Mouse (Mus musculus): ENCODE measurements at regions not wholly inside any gene's neighbourhood (a gene's known extent, or its start where the extent isn't known, plus 50 kb on each side); places are given as distances from the start of the nearest gene placed in this dataset.

DNA sequence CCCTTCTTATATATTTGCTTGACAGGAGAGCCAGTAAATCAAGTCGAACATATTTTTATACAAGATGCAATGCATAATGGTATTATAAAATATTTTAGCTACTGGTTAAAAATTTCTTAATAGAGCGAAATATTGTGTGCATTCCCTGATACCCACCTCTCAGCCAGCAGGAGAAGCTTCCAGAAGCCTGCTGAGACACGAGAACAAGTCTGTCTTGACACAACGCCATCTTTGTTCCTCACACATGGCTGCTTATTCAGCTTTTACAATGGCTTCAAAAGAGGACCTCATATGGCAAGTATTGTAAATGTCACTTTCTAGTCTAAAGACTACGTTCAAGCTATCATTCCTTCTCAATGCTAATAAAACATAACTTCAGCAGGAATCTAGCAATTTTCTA is 217.1 kb upstream of the Sptlc3 start:
- no peak for DNase-seq (ENCODE audit: low spot score)
- Histone ChIP-seq H3K36me3 (no peaks in the 10 kb centered on the region), H3K27ac (no peak overlapping the region), H3K9me3 (no peaks in the 10 kb centered on the region), H3K4me1 (no peaks in the 10 kb centered on the region), H3K4me3 (no peak overlapping the region), H3K27me3 (ENCODE audit: insufficient read depth, poor library complexity, severe bottlenecking) (no peaks in the 10 kb centered on the region)
- WGBS = 72% methylated on average over 5 of the region's 5 CpGs

DNA sequence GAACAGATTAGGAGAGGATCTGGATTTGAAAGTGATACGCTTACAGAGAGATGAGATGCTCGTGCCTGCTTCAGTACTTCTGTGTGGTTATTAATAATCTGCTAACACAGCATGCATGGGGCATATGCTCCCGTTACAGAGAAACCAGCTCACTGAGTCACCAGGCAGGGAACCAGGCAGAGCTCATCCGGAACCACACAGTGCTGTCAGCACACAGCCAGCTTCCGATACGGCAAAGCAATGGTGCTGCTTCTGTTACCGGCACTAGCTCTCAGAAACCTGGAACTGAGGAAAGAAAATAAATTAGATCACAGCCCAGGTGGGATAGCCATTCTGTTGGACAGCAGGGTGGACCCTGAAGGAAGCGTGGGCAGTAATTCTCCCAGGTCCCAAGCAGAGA is 216.1 kb upstream of the Sptlc3 start:
- Histone ChIP-seq H3K4me3 (no peak overlapping the region), H3K36me3 (no peaks in the 10 kb centered on the region), H3K27me3 (ENCODE audit: insufficient read depth, poor library complexity, severe bottlenecking) (no peaks in the 10 kb centered on the region), H3K27ac (no peak overlapping the region), H3K4me1 (no peaks in the 10 kb centered on the region), H3K9me3 (no peaks in the 10 kb centered on the region)
- 85% methylated on average over 8 of the region's 8 CpGs for WGBS
- DNase-seq (ENCODE audit: low spot score) = no peak

DNA sequence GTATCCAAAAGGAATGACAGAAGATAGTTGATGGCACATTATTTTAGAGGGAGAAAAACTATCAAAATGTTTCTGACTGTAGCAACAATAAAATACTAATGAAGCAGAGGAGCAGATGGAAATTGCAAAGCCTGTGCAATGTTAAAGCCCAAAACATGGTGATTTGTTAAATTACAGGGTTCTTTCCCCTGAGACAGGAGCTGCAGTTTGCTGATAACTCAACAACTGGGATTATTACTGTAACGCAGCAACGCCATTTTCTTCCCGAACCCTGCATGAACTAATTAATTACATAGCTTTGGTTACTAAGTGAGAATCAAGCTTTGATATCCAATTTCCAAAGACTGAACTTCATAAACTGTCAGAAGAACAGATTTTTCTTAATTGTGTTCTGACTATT is 212.7 kb upstream of the Sptlc3 start:
- Histone ChIP-seq H3K4me1 (no peaks in the 10 kb centered on the region), H3K27me3 (ENCODE audit: insufficient read depth, poor library complexity, severe bottlenecking) (no peaks in the 10 kb centered on the region), H3K27ac (no peak overlapping the region), H3K4me3 (no peak overlapping the region), H3K36me3 (no peaks in the 10 kb centered on the region), H3K9me3 (no peaks in the 10 kb centered on the region)
- 84% methylated on average over 3 of the region's 3 CpGs for WGBS
- no peak for DNase-seq (ENCODE audit: low spot score)

DNA sequence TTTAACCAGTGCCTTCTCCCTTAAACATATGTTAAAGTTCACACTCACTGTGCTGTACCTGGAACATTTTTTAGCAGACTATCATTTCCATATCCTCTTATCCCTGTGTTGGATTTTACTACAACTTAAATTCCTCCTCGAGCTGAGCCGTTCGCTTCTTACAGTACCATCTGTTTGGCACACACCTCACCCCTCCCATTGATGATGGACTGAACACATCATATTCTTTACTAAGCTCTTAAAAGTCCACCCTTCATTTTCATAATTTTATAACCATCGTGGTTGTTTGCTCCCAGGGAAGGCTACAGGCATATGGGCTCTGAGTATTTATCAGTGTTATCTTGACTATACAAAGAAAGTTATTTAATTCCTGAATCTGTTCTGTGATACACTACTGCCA is 209.4 kb upstream of the Sptlc3 start:
- Histone ChIP-seq H3K4me3 (no peak overlapping the region), H3K27me3 (ENCODE audit: insufficient read depth, poor library complexity, severe bottlenecking) (no peaks in the 10 kb centered on the region), H3K4me1 (no peaks in the 10 kb centered on the region), H3K27ac (no peak overlapping the region), H3K9me3 (no peaks in the 10 kb centered on the region), H3K36me3 (no peaks in the 10 kb centered on the region)
- no peak for DNase-seq (ENCODE audit: low spot score)
- 79% methylated on average over 4 of the region's 4 CpGs for WGBS

DNA sequence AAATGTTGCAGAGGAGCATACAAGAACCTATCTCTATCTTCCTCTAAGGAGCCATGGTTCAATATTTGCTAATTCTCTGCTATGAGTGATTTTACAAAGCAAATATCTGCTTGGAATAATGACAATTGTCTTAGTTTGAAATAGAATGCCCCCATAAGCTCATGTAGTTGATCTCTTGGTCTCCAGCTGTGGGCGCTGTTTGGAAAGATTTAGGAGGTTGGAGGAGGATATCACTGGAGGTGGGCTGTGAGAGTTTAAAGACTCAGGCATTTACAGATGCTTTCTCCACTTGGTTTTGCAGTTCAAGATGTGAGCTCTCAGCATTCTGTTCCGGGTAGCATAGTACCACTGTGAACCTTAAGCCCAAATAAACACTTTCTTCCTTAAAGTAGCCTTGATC is 207.3 kb upstream of the Sptlc3 start:
- H3K27me3 ChIP-seq (ENCODE audit: insufficient read depth, poor library complexity, severe bottlenecking) = no peaks in the 10 kb centered on the region
- no peak overlapping the region for H3K27ac ChIP-seq
- no peak overlapping the region for H3K4me3 ChIP-seq
- WGBS = 26% methylated on average over 2 of the region's 2 CpGs
- no peaks in the 10 kb centered on the region for H3K36me3 ChIP-seq
- H3K9me3 ChIP-seq = no peaks in the 10 kb centered on the region
- DNase-seq (ENCODE audit: low spot score) = no peak
- no peaks in the 10 kb centered on the region for H3K4me1 ChIP-seq

DNA sequence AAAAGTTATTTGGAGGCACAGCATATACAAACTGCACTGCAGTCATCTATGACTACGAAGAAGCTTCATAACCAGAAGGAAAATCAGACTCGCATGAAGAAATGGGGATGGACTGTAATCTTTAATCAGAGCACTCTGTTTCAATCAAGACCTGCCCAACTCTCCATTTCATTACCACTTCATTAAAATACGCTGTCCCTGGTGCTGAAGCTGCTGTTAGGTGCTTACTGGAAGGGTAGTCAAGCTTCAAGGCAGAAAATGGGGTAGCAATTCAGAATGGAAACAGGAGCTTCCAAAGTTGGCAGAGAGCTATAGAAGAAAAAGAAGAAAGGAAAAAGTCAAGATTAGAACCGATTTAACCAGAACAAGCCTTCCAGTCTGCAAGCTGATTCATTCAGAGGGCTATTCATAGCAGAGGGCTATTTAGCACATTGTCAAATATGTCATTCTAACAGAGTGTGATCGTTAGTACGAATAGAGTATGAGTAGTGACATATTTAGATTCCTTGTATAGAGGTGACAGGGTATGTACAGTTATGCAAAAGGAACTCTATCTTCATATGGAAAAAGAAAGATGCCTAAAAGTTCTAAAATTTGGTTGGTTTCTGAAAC is 195.1 kb upstream of the Sptlc3 start:
- DNase-seq (ENCODE audit: low spot score) = no peak

DNA sequence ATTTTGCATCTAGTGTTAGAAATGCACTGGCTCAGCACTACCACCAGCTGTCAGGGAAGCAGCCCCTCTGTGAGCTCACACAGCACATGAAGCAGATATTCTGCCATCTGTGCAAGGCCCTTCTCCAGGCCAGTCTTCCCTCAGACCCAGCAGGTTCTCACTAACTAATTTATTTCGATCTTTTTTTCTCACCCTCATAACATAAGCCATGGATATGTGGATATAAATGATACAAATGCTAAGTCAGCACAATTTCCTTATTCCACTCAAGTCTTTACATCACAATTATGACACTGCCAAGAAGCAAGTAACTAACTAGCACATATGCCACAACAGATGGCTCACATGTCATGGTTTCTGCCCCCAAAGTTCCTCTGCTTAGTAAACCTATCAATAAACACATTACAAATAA is 182.3 kb upstream of the Sptlc3 start:
- DNase-seq (ENCODE audit: low spot score) = no peak
- Histone ChIP-seq H3K36me3 (no peaks in the 10 kb centered on the region), H3K27me3 (ENCODE audit: insufficient read depth, poor library complexity, severe bottlenecking) (no peaks in the 10 kb centered on the region), H3K4me1 (no peaks in the 10 kb centered on the region), H3K4me3 (no peak overlapping the region), H3K9me3 (no peaks in the 10 kb centered on the region), H3K27ac (no peak overlapping the region)
- WGBS = 74% methylated on average over 1 of the region's 1 CpGs

More for the DNA sequence above, 195.1 kb upstream of the Sptlc3 start:
- no peak overlapping the region for H3K27ac ChIP-seq
- no peaks in the 10 kb centered on the region for H3K4me1 ChIP-seq
- WGBS = 57% methylated on average over 6 of the region's 6 CpGs
- H3K4me3 ChIP-seq = no peak overlapping the region
- H3K9me3 ChIP-seq = no peaks in the 10 kb centered on the region
- H3K27me3 ChIP-seq (ENCODE audit: insufficient read depth, poor library complexity, severe bottlenecking) = no peaks in the 10 kb centered on the region
- no peaks in the 10 kb centered on the region for H3K36me3 ChIP-seq

DNA sequence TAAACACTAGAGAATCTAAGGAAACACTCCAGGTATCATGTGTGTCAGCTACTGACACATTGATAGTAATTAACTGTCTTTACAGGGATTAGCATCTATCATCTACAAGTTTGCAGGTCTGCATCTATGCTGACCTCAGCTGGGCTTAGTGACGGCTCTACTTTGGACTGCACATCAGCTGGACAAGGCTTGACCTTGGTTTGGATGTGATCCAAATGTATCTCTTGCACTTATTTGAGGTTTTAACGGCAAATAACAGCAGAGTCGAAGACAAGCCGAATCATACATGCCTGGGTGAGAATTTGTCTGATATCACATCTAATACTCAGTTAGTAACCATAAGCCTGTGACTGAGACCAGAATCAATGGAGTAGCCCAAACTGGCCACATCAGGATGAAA is 181.7 kb upstream of the Sptlc3 start:
- Histone ChIP-seq H3K4me1 (no peaks in the 10 kb centered on the region), H3K27ac (no peak overlapping the region), H3K4me3 (no peak overlapping the region), H3K36me3 (no peaks in the 10 kb centered on the region), H3K9me3 (no peaks in the 10 kb centered on the region), H3K27me3 (ENCODE audit: insufficient read depth, poor library complexity, severe bottlenecking) (no peaks in the 10 kb centered on the region)
- DNase-seq (ENCODE audit: low spot score) = no peak
- WGBS = 80% methylated on average over 4 of the region's 4 CpGs

DNA sequence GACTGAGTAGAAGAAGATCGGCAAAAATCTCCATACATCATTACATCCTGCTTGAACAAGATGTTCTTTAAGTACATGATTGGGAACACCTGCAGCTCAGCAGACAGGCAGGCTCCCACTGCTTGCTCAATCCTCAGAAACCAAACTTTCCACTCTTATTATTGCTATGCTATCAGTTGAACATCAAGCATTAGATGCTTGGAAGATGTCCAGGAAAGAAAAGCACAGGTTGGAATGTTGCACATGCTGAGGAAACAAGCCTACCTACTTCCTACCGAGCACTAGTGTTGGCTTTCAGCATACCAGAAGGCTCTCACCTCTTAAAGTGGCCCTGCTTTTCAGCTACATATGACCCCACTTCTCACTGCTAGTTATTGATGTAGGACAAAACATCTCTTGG is 171.2 kb upstream of the Sptlc3 start:
- Histone ChIP-seq H3K36me3 (no peaks in the 10 kb centered on the region), H3K9me3 (no peaks in the 10 kb centered on the region), H3K4me3 (no peak overlapping the region), H3K27me3 (ENCODE audit: insufficient read depth, poor library complexity, severe bottlenecking) (no peaks in the 10 kb centered on the region), H3K4me1 (no peaks in the 10 kb centered on the region), H3K27ac (no peak overlapping the region)
- WGBS = 66% methylated on average over 2 of the region's 2 CpGs
- no peak for DNase-seq (ENCODE audit: low spot score)

DNA sequence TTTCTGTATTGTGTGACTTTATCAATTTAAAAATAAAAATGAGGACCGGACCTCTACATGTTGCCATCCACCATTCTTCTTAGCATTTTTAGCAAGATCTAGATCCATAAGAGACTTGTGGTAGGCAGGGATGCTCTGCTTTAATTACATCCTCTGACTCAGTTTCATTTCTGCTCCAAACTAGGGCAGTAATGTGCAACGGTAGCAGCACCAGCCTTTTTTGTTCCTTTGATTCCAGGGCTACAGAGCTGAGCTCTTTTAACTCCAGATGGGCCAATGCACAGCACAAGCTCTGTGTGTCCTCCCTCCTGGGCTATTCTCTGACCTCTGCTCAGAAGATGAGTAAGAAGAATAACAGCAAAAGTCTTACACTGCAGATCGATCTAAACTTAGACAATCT is 168.2 kb upstream of the Sptlc3 start:
- Histone ChIP-seq H3K9me3 (no peaks in the 10 kb centered on the region), H3K4me3 (no peak overlapping the region), H3K27me3 (ENCODE audit: insufficient read depth, poor library complexity, severe bottlenecking) (no peaks in the 10 kb centered on the region), H3K36me3 (no peaks in the 10 kb centered on the region), H3K4me1 (no peaks in the 10 kb centered on the region), H3K27ac (no peak overlapping the region)
- DNase-seq (ENCODE audit: low spot score) = no peak
- 81% methylated on average over 3 of the region's 3 CpGs for WGBS

DNA sequence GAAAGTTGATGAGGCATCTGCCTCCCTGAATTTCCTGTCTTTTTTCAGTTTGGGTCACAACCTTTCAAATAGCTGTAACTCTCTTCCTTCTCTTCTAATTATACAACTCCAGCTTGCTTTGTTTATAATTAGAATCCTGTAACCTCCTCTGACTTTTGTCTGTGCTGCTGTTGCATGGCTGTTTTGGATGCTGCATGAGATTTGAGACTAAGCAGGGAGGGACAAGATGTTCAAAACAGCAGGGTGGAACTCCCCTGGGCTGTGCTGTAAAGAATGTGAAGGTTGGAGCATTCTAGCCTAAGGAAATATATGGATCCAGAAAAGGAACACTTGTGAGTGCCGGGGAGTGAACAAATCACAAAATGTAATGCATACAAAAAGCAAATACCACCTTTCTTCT is 159.0 kb upstream of the Sptlc3 start:
- WGBS = 79% methylated on average over 1 of the region's 1 CpGs

DNA sequence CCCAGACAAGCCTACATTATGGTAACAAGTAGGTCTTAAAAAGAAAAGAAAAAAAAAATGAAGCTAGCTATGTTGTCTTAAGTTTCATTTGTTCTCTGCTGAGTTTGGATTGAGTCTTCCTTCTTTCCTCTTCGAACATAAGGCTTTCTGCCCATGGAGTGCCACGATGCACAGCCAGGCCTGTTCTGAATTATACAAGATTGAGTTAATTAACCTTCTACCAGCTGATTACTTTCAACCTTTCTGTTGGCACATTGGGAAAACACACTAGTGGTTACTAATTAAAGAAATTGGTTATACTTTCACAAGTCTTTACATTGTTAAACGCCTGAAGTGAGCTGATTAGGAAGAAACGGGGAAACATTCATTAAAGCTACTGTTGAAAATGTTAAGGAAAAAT is 155.5 kb upstream of the Sptlc3 start:
- H3K27me3 ChIP-seq (ENCODE audit: insufficient read depth, poor library complexity, severe bottlenecking) = no peaks in the 10 kb centered on the region
- H3K27ac ChIP-seq = no peak overlapping the region
- H3K36me3 ChIP-seq = no peaks in the 10 kb centered on the region
- no peak overlapping the region for H3K4me3 ChIP-seq
- WGBS = 84% methylated on average over 4 of the region's 4 CpGs
- H3K4me1 ChIP-seq = no peaks in the 10 kb centered on the region
- no peaks in the 10 kb centered on the region for H3K9me3 ChIP-seq
- no peak for DNase-seq (ENCODE audit: low spot score)

More for the DNA sequence above, 159.0 kb upstream of the Sptlc3 start:
- H3K4me1 ChIP-seq = no peaks in the 10 kb centered on the region
- H3K27ac ChIP-seq = no peak overlapping the region
- H3K9me3 ChIP-seq = no peaks in the 10 kb centered on the region
- H3K36me3 ChIP-seq = no peaks in the 10 kb centered on the region
- DNase-seq (ENCODE audit: low spot score) = no peak
- H3K4me3 ChIP-seq = no peak overlapping the region
- no peaks in the 10 kb centered on the region for H3K27me3 ChIP-seq (ENCODE audit: insufficient read depth, poor library complexity, severe bottlenecking)

DNA sequence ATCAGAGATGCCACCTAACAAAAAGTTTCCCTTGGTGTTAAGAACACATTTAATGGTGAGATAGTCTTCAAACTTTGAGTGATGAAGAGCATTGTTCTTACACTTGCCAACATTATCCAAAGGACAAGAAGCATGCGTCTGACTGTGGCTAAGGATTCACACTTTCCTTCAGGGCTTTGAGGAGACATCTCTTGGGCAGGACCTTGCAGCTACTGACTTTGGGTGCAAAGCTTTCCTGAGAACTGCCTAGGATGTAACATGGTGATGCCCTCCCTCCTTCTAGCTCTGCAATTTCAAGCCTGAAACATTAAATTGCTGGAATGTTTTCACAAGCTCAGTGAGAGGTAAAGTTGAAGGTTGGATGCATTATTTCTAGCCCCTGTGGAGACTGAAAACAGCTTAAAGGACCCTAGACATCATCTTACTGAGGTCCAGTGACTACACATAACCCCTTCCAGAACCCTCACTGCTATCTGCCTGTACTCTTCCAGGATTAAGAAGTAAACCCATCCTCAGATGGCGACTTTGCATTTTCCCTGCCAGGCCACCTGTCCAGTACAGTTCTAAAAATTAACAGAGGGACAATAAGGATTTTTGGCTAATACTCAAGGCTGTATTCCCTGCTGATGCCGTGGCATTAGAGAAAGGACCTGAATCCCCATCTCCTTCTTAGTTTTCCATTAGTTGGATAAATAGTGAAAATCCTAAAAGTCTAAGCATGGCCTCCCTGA is 137.3 kb upstream of the Sptlc3 start:
- WGBS = 86% methylated on average over 3 of the region's 3 CpGs
- Histone ChIP-seq H3K27me3 (ENCODE audit: insufficient read depth, poor library complexity, severe bottlenecking) (no peaks in the 10 kb centered on the region), H3K27ac (no peak overlapping the region), H3K4me1 (no peaks in the 10 kb centered on the region), H3K36me3 (no peaks in the 10 kb centered on the region), H3K9me3 (no peaks in the 10 kb centered on the region), H3K4me3 (no peak overlapping the region)
- DNase-seq (ENCODE audit: low spot score) = no peak
